Mouse (Mus musculus) urinary bladder, postnatal 25 days (tissue): ENCODE data around the gene Rtp3.
A peak's percentile ranks its signal among the peaks of the same experiment; 100 is the strongest.

ENCODE experiments used
- DNase-seq: peaks from one replicate; pipeline ENCODE4 v3.0.0; 2022; ENCODE audit warnings: low spot score

Gene Rtp3

DNA sequence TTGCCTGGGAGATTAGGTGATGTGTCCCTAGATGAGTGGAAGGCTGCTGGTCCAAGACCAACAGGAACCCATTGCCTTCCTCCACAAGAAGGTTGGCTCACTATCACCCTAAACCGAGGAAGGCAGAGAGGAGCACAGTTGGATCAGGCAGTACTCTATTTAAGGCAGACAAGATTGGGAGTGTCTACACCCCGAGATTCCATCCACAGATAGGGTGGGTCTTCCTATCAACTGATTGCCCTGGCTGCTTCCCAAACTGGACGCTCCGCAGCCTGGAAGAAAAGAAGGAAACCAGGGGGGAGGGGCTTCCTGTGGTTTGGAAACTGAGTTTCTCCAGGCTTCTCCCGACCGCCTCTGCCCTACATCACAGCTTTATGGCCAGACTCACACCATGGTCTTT, at the start of gene Rtp3:
Gene Rtp3 (minus strand): TSS at position 380 of the 400 bp plus-strand sequence.
- no peak for DNase-seq

DNA sequence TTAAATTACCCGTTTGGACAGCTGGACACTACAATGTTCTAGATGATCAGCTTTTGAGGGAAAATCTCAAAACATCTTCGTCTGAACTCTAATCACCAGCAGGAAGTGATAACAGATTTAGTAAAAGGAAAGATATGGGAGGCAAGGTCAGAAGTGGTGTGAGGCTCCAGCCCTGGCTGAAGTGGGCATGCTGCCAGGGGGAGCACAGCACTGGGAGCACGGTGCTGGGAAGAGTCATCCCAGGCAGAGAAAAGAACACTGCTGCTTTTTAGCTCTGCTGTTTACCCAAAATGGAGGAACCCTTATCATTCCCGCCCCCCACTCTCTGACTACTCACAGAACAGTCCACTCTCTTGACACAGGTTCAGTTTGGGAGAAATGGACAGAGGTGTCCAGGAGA, 49.6 kb upstream of the Rtp3 start:
- DNase-seq: no peak

GRCm38 (mm10) chr9:111033717-111034116, 43.3 kb upstream of the Rtp3 start:
- DNase-seq: no peak

DNA sequence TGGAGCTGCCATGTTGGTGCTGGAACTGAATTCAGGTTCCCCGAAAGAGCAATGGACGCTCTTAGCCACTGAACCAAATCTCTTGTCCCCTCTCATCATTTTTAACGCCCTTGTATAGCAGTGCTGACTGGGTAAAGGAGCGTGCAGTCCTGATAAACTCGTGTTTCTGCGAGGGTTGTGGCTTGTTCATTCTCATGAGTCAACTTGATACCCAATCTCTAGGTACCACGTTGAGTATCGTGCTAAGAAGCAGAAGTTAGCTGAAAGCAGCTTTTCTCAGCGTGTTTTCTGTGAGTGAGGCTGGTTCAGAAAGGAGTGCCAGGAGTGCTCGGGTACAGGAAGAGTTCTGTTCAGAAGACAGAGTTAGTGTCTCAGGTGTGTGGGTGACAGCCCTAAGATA, 36.4 kb upstream of the Rtp3 start:
- DNase-seq: no peak

GRCm38 (mm10) chr9:111019022-111019421, 28.6 kb upstream of the Rtp3 start, which contains the start of gene Ltf:
Ltf (plus strand) TSS chr9:111019271.
- DNase-seq: no peak

GRCm38 (mm10) chr9:111015658-111016057, 25.3 kb upstream of the Rtp3 start:
- no peak for DNase-seq

DNA sequence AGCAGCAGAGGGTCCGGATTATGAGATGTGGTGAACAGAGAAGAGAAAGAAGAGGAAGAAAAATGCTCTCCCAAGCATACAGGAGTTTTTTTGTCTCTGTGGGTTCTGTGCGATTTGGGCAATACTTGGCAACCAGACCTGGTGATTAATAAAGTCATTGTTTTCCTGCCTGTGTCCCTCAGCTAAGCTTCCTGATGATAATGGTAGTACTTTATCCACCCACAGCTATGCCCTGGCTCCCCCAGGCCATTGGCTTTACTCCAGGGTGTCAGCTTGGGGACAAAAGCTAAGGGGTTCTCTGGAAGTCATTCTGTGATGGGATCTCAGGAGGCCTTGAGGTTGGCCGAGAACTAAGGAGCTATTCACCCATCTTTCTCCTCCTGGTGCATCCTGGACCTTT, 21.7 kb upstream of the Rtp3 start:
- DNase-seq: no peak

DNA sequence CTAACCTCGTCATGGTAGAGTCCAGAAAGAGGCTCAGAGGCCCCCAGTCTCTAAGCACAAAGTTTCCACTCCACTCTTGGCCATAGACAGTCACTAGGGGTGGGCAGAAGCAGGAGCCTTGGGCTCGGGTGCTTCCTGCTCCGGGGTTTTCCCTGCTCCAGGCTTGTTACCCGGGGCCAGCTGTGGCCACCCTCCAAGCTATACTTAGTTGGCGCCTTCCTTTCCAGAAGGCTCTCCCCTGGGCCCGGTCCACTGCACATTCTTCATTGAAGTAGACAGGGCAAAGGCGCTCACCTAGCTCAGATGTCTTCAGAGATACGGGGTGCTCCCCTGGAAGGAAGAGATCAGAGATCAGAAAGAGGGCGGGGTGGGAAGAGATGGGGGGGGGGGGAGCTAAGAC, 21.2 kb upstream of the Rtp3 start:
- no peak for DNase-seq

DNA sequence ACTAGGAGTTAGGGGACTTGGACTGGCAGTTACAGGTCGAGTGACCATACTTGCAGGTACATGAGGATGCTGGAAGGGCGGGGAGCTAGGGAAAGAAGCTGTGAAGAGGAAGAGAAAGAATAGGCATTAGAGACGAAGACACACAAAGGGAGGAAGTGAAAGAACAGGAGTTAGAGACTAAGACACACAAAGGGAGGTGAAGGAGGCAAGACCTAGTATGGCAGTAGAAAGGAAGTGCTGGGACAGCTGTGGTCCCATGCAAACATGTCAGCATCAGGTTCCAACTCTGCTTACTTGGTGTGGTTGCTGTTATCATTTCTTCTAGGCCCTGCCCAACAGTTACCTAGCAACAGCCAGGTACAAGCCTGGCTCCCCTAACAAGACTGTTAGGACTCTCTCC, 19.4 kb upstream of the Rtp3 start:
- DNase-seq: no peak

DNA sequence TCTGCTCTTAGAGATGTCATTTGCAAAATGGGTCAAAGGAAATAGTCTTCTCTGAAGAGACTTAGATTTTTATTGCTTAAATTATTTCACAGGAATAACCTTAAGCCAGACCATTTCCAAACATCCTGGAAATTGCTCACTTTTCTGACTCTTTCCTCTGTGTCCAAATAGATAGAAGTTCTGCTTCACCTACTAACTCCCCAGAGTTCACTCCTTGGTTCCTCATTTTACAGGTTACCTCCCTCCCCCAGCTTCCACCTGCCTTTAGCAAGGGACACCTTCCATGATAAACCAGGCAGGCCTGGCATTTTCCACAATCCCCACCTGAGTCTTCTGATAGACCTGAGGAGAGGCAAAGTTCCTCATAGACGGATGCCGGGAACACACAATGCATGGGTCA, 16.2 kb upstream of the Rtp3 start:
- DNase-seq: no peak

DNA sequence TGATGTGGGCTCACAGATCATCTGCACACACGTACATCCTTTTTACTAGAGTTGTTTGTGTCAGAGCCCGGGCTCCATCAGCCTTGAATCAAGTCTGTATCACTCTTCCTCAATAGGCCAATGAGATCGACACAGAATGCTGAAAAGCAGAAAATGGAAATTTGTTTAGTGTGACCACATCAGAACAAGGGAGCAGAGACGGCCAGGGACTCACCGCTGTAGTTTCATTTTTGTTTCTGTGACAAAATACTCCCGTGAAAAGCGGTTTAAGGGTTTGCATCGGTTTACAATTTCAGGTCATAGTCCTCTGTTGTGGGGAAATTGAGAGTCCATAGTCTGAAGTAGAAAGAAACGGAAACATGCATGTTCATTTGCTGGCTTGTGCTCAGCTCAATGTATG, 12.9 kb upstream of the Rtp3 start:
- DNase-seq: no peak

- no peak for DNase-seq
Observed at GRCm38 (mm10) chr9:111001621-111002020, 11.2 kb upstream of the Rtp3 start.

GRCm38 (mm10) chr9:110999856-111000255, 9.5 kb upstream of the Rtp3 start:
- no peak for DNase-seq

GRCm38 (mm10) chr9:110999056-110999455, 8.7 kb upstream of the Rtp3 start:
- DNase-seq: no peak

GRCm38 (mm10) chr9:110997245-110997644, 6.9 kb upstream of the Rtp3 start:
- DNase-seq: peak; percentile 70

DNA sequence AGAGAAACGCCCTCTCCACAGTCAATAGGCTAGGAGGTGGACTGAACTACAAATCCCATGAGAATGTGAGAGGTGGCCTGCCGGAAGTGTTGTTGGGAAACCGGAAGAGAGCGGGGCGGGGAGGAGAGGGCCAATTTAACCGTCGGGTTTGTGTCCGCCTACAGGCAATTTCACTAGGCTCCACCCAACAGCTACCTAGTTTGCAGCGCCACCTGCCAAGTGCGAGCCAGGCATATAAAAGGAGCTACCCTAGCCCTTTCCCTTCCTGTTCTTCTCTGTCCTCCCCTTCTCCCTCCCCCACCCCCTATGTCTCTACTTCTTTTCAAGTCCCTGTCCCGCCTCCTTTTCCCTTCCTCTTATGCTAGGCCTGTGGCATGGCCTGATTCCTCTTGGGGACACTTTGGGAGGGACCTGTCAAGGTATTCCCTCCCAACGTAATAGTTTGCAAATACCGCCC, 4.4 kb upstream of the Rtp3 start:
- DNase-seq: peak; percentile 60

- no peak for DNase-seq
Observed at GRCm38 (mm10) chr9:110993281-110993709, 2.9 kb upstream of the Rtp3 start.

GRCm38 (mm10) chr9:110989543-110989942, 840 bp downstream of the Rtp3 start:
- DNase-seq: no peak

DNA sequence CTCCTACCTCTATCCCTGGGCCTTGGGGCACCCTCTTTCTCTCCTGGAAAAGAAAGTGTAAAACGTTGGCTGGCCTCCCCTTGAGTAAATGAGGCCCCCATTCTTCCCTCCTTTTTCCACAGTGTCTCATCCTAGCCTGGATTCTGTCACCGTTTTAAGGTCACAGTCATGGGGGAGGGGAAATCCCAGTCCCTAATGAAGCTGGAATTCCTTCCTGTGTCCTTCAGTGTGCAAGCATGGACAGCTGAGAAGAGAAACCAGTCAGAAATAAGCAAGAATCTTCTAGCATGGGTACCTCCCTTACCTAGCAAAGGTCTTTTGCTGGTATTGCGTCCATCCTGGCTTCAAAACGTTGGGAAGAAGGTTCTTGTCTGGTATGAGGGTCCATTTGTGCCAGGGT, 1.2 kb downstream of the Rtp3 start:
- DNase-seq: no peak

DNA sequence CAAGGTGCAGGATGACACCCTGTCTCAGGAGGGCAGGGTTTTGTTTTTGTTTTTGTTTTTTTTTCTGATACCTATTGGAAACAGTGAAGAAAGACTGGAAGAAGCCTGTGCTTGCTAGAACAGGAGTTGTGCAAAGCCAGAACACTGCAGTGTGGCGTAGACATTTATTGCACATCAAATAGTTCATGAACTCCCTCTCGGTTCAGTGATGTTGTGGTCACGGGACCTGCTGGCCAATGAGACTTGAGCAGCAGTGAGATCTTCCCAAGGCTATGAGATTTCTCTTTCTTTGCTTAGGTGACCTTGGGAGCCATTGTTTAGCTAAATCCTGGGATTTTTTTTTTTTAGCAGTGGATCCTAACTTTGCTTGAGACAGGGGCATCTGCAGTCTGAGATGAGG, 2.3 kb downstream of the Rtp3 start:
- no peak for DNase-seq

DNA sequence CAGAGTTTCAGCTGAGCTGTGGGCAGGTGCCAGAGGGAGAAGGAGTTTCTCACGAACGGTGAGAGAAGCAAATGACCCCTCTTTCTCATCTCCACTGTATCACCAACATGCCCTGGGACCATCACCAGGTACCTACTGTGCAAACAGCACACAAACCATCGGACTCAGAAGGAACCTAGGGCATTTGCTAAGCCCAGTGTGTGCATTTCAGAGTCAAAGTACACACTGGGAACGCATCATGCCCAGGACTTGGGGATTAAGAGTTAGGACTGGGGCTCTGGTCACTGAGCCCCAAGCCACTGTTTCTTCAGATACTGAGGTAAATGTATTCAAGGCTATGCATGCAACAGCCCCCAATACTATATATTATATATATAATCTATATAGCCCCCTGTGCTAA, 3.1 kb downstream of the Rtp3 start:
- DNase-seq: no peak

DNA sequence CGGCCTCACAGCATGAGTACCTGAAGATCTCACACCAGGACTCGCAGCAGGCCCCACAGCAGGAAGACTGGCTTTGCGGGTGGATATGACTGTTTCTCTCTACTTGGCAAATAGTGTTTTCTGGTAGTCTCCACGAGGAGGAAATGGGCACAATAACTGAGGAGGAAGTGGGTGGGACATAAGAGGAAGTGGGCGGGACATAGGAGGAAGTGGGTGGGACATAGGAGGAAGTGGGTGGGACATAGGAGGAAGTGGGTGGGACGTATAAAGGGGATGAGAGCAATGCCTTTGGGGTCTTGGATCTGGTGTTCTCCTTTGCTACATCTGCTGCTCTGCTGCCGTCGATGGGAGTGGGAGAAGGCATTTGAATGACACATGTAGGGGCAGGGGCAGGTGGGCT, 4.4 kb downstream of the Rtp3 start:
- DNase-seq: no peak

GRCm38 (mm10) chr9:110985541-110985940, 4.8 kb downstream of the Rtp3 start:
- DNase-seq: no peak

- DNase-seq: no peak
Observed at GRCm38 (mm10) chr9:110984096-110984495, 6.3 kb downstream of the Rtp3 start.

GRCm38 (mm10) chr9:110982351-110982750, 8.0 kb downstream of the Rtp3 start:
- no peak for DNase-seq
